Mouse (Mus musculus) testis, adult 2 months (tissue): ENCODE data around the gene Gm10447. TPM values are rescaled to one million over a fixed set of nuclear protein-coding genes. Genes with fewer than 3 reads are reported as not detected.

Experiments used
- H3K27ac ChIP-seq: fragments of 200-500 bp; 2 replicates; pipeline ENCODE4 v1.5.1; 2012; ENCODE audit warnings: low read depth, low read length; ENCODE audit not compliant: control insufficient read depth, insufficient read depth
- H3K27me3 ChIP-seq: fragments of 200-500 bp; 2 replicates; pipeline ENCODE4 v1.6.1; 2012; ENCODE audit warnings: mild to moderate bottlenecking, low read length, moderate library complexity; ENCODE audit not compliant: control insufficient read depth, insufficient read depth
- H3K36me3 ChIP-seq: fragments of 200-500 bp; 2 replicates; pipeline ENCODE4 v1.6.1; 2012; ENCODE audit warnings: mild to moderate bottlenecking, low read length; ENCODE audit not compliant: control insufficient read depth, insufficient read depth
- H3K4me1 ChIP-seq: fragments of 200-500 bp; 2 replicates; pipeline ENCODE4 v1.6.1; 2012; ENCODE audit warnings: low read length; ENCODE audit not compliant: control insufficient read depth, insufficient read depth
- H3K4me3 ChIP-seq: fragments of 200-500 bp; 2 replicates; pipeline ENCODE4 v1.5.1; 2012; ENCODE audit warnings: low read depth, mild to moderate bottlenecking, low read length, moderate library complexity, mixed read lengths; ENCODE audit not compliant: control insufficient read depth
- CTCF ChIP-seq: fragments of 200-500 bp; IDR thresholded peaks from 2 replicates; pipeline ENCODE4 v1.5.1; 2012; ENCODE audit warnings: low read depth, mild to moderate bottlenecking, inconsistent platforms, low read length, moderate library complexity; ENCODE audit not compliant: control insufficient read depth, insufficient read depth, insufficient replicate concordance
- POLR2A ChIP-seq: fragments of 200-500 bp; IDR thresholded peaks from 2 replicates; pipeline ENCODE4 v1.6.1; 2012; ENCODE audit warnings: low read depth, mild to moderate bottlenecking, inconsistent platforms, low read length, moderate library complexity; ENCODE audit not compliant: control insufficient read depth
- polyA plus RNA-seq: library from polyadenylated mRNA; depleted of rRNA; stranded (reverse); fragments of >200 nt; gene quantifications from 2 replicates; pipeline ENCODE4 v1.2.3, GENCODE M21; 2012; rRNA removed

Gm10447 gene
- polyA plus RNA-seq, result 0.05 and 0.11 TPM in 2 replicates

GRCm38 (mm10) chr11:53456474-53457371, at the start of gene Gm10447, which contains the start of gene Shroom1:
TSS of gene Gm10447 (minus strand) at chr11:53457110.
TSS of gene Shroom1 (plus strand) at chr11:53457205.
- Histone ChIP-seq H3K27me3 (no peaks in the 10 kb centered on the region; the same call in 1 of the 2 replicates), H3K36me3 (no peaks in the 10 kb centered on the region), H3K4me1 (peaks cover 4% of the 10 kb centered on the region; the same call in 1 of the 2 replicates), H3K27ac (no peak within 1 kb of the TSS), H3K4me3 (peak within 1 kb of the TSS; percentile 43)
- TF ChIP-seq POLR2A (no peak), CTCF (no peak)

DNA sequence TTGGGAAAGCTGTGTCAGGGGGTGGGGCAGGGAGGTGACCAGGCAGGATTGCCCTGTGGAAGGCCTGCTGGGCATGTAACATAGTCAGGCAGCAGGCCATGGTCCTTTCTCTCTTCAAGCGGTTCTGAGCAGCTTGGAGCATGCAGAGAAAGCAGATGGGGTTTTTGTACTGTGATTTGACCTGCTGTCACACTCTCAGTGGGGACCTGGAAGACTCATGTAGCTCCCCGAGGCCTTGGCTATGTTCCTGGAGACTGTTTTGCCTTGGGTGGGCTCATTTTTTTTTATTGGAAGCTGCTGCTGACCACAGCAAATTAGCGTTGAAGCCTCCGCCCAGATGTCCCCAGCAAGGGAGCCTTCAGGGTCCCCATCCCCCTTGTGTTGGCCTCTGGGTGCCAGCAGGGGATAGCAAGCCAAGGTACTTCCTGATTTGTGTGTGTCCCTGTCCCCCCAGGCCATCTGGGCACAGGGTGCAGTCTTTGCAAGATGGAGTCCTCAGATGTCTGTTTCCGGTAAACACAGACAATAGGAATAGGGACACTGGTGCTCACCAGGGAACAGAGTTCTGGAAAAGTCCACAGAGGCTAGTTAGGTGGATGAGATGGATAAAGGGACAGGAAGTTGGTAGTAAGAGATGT, 48.2 kb upstream of the Gm10447 start:
- Histone ChIP-seq H3K27me3 (no peaks in the 10 kb centered on the region), H3K36me3 (no peaks in the 10 kb centered on the region), H3K4me3 (no peak overlapping the region), H3K27ac (no peak overlapping the region), H3K4me1 (no peaks in the 10 kb centered on the region)
- TF ChIP-seq CTCF (no peak), POLR2A (no peak)

DNA sequence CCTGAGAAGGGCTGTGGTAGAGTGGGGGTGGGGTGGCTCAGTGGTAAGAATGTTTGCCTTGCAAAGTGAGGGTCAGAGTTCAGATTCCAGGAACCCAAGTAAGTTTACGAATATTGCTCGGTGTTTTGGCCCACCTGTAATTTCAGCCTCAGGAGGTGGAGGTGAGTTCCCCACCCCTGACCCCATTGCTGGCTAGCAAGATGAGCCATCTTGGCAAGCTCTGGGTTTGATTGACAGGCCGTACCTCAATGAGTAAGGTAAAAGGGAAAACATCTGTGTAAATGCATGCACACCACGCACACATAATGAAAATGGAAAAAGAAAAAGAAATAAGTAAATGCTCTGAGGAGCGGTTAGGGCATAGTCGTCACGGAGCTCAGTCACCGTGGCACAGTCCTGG, 47.5 kb upstream of the Gm10447 start:
- Histone ChIP-seq H3K4me1 (no peaks in the 10 kb centered on the region), H3K4me3 (no peak overlapping the region), H3K27ac (no peak overlapping the region), H3K27me3 (no peaks in the 10 kb centered on the region), H3K36me3 (no peaks in the 10 kb centered on the region)
- TF ChIP-seq POLR2A, result no peak
- no peak for TF ChIP-seq CTCF

DNA sequence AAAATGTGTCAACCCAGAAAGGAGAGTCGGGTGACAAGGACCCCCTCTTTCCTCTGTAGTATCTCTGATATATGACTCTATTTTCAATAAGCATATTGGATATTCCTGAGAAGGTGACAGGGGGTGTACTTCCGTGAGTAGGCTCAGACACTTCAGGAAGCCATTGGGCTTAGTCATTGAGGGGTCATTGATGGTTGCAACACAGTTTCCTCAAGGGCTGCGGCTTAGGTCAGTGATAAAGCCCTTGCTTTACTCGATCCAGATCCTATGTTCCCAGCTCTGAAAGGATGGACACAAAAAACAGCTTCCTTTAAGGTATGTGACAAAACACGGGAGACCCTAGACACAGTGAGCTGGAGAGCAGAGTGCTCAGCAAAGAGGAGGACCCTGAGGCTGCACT, 46.8 kb upstream of the Gm10447 start:
- Histone ChIP-seq H3K4me3 (no peak overlapping the region), H3K36me3 (no peaks in the 10 kb centered on the region), H3K27ac (no peak overlapping the region), H3K4me1 (no peaks in the 10 kb centered on the region), H3K27me3 (no peaks in the 10 kb centered on the region)
- TF ChIP-seq POLR2A, result no peak
- TF ChIP-seq CTCF, result no peak

DNA sequence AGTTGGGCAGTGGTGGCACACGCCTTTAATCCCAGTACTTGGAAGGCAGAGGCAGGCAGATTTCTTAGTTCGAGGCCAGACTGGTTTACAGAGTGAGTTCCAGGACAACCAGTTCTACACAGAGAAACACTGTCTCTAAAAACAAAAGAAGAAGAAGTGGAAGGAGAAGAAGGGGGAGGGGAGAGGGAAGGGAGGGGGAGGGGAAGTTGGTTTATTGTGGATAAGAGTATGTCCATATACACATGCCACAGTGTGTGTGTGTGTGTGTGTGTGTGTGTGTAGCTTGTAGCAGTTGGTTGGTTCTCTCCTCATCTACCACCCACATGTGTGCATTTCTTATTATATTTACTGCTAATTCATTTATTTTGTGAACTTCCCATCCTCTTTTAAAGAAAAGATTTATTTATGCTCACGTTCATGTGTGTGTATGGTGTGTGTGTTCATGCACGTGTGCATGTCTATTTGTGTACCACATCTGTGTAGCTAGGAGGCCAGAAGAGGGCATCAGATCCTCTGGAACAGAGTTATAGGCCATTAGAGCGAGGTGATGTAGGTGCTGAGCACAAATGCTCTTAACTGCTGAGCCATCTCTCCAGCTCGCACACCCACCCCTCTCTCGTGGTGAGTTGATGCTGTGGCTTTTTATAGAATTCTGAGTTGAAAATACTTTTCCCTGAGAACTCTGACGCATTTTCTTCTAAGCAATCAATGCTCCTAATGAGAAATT, 45.3 kb upstream of the Gm10447 start:
- H3K4me3 ChIP-seq, result no peak overlapping the region
- H3K27ac ChIP-seq, result no peak overlapping the region
- H3K4me1 ChIP-seq, result no peaks in the 10 kb centered on the region
- H3K36me3 ChIP-seq, result no peaks in the 10 kb centered on the region
- no peaks in the 10 kb centered on the region for H3K27me3 ChIP-seq
- TF ChIP-seq POLR2A (no peak), CTCF (no peak)

DNA sequence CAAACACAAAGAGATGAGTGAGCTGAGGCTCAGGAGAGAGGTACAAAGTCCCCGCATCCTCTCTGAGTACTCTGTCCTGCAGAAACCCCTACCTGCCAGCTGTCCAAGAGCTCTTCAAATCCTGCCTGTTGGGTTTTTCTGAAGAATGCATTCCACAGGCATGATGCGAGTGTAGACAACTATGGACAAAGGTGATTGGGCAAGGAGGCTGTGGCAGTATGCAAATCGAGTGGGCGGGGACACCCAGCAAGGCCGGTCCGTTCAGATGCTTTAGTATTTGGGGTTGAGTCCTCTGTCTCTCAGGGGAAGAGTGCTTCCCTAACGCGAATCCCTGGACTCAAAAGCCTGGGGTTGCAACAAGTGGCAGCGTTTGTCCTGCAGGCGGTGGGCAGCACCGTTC, 43.7 kb upstream of the Gm10447 start:
- H3K4me1 ChIP-seq, result no peaks in the 10 kb centered on the region
- H3K27ac ChIP-seq, result no peak overlapping the region
- TF ChIP-seq POLR2A (no peak), CTCF (no peak)
- no peak overlapping the region for H3K4me3 ChIP-seq
- H3K36me3 ChIP-seq, result no peaks in the 10 kb centered on the region
- H3K27me3 ChIP-seq, result no peaks in the 10 kb centered on the region

DNA sequence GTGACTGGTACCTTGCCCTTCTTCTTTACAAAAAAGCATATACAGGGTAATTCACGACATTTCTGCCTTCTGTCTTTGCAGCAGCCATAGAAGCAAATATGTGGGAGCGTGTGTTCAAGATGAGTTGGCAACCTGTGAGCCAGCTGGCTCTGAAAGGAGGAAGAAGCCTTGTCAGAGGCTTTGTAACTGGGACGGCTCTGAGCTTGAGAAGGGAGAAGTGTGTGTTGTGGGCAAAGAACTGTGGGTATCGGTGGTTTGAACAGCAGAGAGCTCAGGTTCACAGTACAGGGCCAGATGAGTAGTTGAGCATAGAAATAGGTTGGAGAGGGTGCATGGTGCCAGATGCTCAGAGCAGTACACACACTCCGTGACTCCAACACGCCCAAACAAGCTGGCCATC, 40.0 kb upstream of the Gm10447 start:
- Histone ChIP-seq H3K4me3 (no peak overlapping the region), H3K27me3 (no peaks in the 10 kb centered on the region), H3K27ac (no peak overlapping the region), H3K36me3 (no peaks in the 10 kb centered on the region), H3K4me1 (no peaks in the 10 kb centered on the region)
- no peak for TF ChIP-seq POLR2A
